Mouse (Mus musculus) megakaryocyte, embryonic 14.5 days (primary cell): ENCODE measurements around the gene Gm37240. TPM values are rescaled to one million over a fixed set of nuclear protein-coding genes. Genes with fewer than 3 reads are reported as not detected.

ENCODE experiments used
- H3K27me3 ChIP-seq: replicated peaks from 2 replicates; pipeline ENCODE3; 2012; ENCODE audit warnings: inconsistent platforms
- H3K36me3 ChIP-seq: replicated peaks from 2 replicates; pipeline ENCODE3; 2012; ENCODE audit warnings: low read length, inconsistent platforms, mixed read lengths
- H3K4me1 ChIP-seq: 2 replicates; pipeline ENCODE4 v1.6.1; 2012; ENCODE audit warnings: inconsistent platforms
- H3K4me3 ChIP-seq: replicated peaks from 2 replicates; pipeline ENCODE3; 2012; ENCODE audit warnings: moderate library complexity, mild to moderate bottlenecking, inconsistent platforms
- H3K9me3 ChIP-seq: 2 replicates; pipeline ENCODE4 v1.6.1; 2012; ENCODE audit warnings: inconsistent platforms
- FLI1 ChIP-seq: IDR thresholded peaks from 2 replicates; pipeline ENCODE4 v1.6.1; 2012; ENCODE audit warnings: low read length, inconsistent platforms, mixed read lengths
- GATA1 ChIP-seq: IDR thresholded peaks from 3 replicates; pipeline ENCODE4 v1.6.1; 2012; ENCODE audit warnings: mixed read lengths, low read length, inconsistent platforms, borderline replicate concordance
- polyA plus RNA-seq: library from polyadenylated mRNA; stranded (reverse); fragments of >175 nt; gene quantifications from 2 replicates; pipeline ENCODE4 v1.2.3, GENCODE M21; 2012; ENCODE audit warnings: low replicate concordance; ENCODE audit not compliant: insufficient read depth

The Gm37240 gene
- polyA plus RNA-seq, 1 experiment = not detected

DNA sequence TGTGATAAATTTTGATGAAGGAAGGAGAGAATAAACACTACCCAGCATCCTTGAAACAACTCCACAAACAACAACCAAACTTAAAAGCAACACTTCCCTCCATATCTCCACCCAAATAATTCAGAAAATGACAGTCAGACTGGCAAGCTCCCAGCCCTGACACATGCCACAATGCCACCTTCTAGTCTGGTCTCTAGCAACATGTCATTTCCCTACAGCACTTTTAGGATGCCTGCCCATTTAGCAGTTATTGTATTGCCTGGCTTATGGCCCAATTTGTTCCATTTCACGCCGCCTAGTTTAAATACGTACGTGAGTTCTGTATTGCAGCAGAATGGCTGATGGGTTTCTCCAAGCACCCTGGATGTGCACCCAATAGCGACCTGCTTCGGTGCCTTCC lies 111.2 kb downstream of the Gm37240 start:
- no peak for TF ChIP-seq GATA1
- TF ChIP-seq FLI1 = no peak
- Histone ChIP-seq H3K4me1 (no peaks in the 10 kb centered on the region), H3K27me3 (peaks cover 47% of the 10 kb centered on the region), H3K9me3 (no peaks in the 10 kb centered on the region), H3K36me3 (no peaks in the 10 kb centered on the region), H3K4me3 (no peak overlapping the region)

GRCm38 (mm10) chr3:85773886-85774285 lies 113.4 kb downstream of the Gm37240 start:
- Histone ChIP-seq H3K9me3 (no peaks in the 10 kb centered on the region), H3K4me1 (no peaks in the 10 kb centered on the region), H3K27me3 (peaks cover 45% of the 10 kb centered on the region), H3K36me3 (no peaks in the 10 kb centered on the region), H3K4me3 (no peak overlapping the region)
- TF ChIP-seq FLI1 (no peak), GATA1 (no peak)

- Histone ChIP-seq H3K4me3 (no peak overlapping the region), H3K4me1 (no peaks in the 10 kb centered on the region), H3K36me3 (no peaks in the 10 kb centered on the region), H3K9me3 (peaks cover 4% of the 10 kb centered on the region), H3K27me3 (peaks cover 45% of the 10 kb centered on the region)
- TF ChIP-seq GATA1 (no peak), FLI1 (no peak)
Measured at GRCm38 (mm10) chr3:85773425-85773824, 113.9 kb downstream of the Gm37240 start.

GRCm38 (mm10) chr3:85764937-85765337 lies 122.4 kb downstream of the Gm37240 start:
- TF ChIP-seq FLI1 (no peak), GATA1 (no peak)

GRCm38 (mm10) chr3:85764008-85764834 lies 123.1 kb downstream of the Gm37240 start:
- Histone ChIP-seq H3K9me3 (peaks cover 5% of the 10 kb centered on the region), H3K27me3 (peaks cover 25% of the 10 kb centered on the region), H3K36me3 (no peaks in the 10 kb centered on the region), H3K4me1 (no peaks in the 10 kb centered on the region), H3K4me3 (no peak overlapping the region)
- TF ChIP-seq FLI1 (no peak), GATA1 (no peak)

More at GRCm38 (mm10) chr3:85764937-85765337, 122.4 kb downstream of the Gm37240 start:
- Histone ChIP-seq H3K4me1 (no peaks in the 10 kb centered on the region), H3K4me3 (no peak overlapping the region), H3K36me3 (no peaks in the 10 kb centered on the region), H3K27me3 (peaks cover 25% of the 10 kb centered on the region), H3K9me3 (peaks cover 5% of the 10 kb centered on the region)

DNA sequence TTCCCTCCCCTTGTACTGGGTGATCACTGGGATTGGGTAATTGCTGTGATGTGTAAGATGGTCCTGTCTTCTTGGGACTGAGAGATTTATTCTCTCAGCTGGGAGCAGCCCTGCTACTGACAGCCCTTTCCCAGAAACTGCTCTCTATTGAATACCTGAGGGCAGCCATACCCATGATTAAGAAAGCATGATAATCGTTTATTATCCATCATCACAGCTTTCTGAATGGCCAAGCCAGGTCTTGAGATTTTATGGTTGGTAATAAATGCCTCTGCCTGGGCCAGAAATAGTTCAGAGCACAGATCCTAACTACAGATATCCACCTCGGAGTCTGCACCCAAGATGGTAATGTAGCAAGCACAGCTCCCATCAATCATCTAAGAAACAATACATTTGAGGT lies 129.4 kb downstream of the Gm37240 start:
- Histone ChIP-seq H3K4me3 (no peak overlapping the region), H3K4me1 (no peaks in the 10 kb centered on the region), H3K9me3 (no peaks in the 10 kb centered on the region), H3K27me3 (peaks cover 24% of the 10 kb centered on the region), H3K36me3 (no peaks in the 10 kb centered on the region)
- TF ChIP-seq FLI1 = no peak
- no peak for TF ChIP-seq GATA1

- no peak for TF ChIP-seq GATA1
- TF ChIP-seq FLI1 = no peak
- Histone ChIP-seq H3K4me1 (no peaks in the 10 kb centered on the region), H3K27me3 (peaks cover 26% of the 10 kb centered on the region), H3K36me3 (no peaks in the 10 kb centered on the region), H3K9me3 (no peaks in the 10 kb centered on the region), H3K4me3 (no peak overlapping the region)
Measured at GRCm38 (mm10) chr3:85757435-85757834, 129.9 kb downstream of the Gm37240 start.

GRCm38 (mm10) chr3:85749348-85749747 lies 138.0 kb downstream of the Gm37240 start:
- TF ChIP-seq GATA1 = no peak
- TF ChIP-seq FLI1 = no peak
- Histone ChIP-seq H3K4me1 (no peaks in the 10 kb centered on the region), H3K36me3 (no peaks in the 10 kb centered on the region), H3K4me3 (no peak overlapping the region), H3K9me3 (no peaks in the 10 kb centered on the region), H3K27me3 (peaks cover 39% of the 10 kb centered on the region)

DNA sequence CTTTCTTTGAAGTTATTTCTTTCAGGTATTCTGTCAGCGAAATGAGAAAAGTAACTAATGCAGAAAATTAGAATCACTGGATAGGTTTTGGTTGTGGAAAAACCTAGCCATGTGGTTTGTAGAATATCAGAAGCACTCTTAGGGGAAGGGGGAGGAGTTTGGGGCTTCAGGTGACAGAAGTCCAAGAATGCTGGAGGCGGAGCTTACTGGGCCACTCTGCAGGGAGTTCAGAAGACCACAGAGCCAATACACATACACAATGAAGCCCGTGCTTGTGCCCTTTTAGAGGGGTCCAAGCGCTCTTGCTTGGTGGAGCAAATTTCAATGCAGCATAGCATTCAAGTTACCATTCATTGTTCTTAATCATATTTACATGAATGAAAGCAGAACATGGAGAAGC lies 138.5 kb downstream of the Gm37240 start:
- Histone ChIP-seq H3K9me3 (no peaks in the 10 kb centered on the region), H3K27me3 (peaks cover 40% of the 10 kb centered on the region), H3K36me3 (no peaks in the 10 kb centered on the region), H3K4me1 (no peaks in the 10 kb centered on the region), H3K4me3 (no peak overlapping the region)
- TF ChIP-seq GATA1 = no peak
- TF ChIP-seq FLI1 = no peak

- H3K36me3 ChIP-seq = no peaks in the 10 kb centered on the region
- no peaks in the 10 kb centered on the region for H3K4me1 ChIP-seq
- TF ChIP-seq GATA1 (no peak), FLI1 (no peak)
- H3K9me3 ChIP-seq = no peaks in the 10 kb centered on the region
- H3K4me3 ChIP-seq = no peak overlapping the region
- H3K27me3 ChIP-seq = peaks cover 34% of the 10 kb centered on the region
Measured at GRCm38 (mm10) chr3:85746116-85746515, 141.2 kb downstream of the Gm37240 start.
